Mouse (Mus musculus) cerebellum, postnatal 14 days (tissue): ENCODE measurements around the gene Vmn1r59.
"Not testable (repeated sequence)": the region's sequence is repeated elsewhere in the genome, so short reads cannot be mapped to it uniquely, and the experiment has no call there.

Experiments used
- DNase-seq, 2 experiments: peaks; one replicate each; pipeline ENCODE4 v3.0.0; 2021; ENCODE audit warnings: mixed read lengths in 2 of 2

The Vmn1r59 gene

DNA sequence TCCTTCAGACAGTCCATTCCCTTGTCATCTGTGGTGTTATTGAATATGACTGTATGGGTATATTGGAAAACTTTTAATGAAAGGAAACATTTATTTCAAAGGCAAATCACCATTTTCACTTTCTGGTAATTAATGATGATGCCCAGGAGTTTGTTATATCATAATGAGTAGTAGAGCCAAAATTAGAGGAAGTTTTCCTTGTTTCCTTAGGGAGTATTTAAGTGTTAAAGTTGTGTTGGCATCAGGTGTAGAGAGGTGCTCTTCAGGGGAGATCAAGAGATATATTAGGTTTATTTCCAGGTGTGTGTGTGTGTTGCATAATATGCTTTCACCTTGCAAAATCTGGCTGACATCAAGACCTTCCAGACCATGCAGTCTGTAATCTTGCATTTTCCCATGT, at the start of gene Vmn1r59:
TSS of gene Vmn1r59 (minus strand) at position 101 of the 400 bp plus-strand sequence.
- DNase-seq, result no peak

DNA sequence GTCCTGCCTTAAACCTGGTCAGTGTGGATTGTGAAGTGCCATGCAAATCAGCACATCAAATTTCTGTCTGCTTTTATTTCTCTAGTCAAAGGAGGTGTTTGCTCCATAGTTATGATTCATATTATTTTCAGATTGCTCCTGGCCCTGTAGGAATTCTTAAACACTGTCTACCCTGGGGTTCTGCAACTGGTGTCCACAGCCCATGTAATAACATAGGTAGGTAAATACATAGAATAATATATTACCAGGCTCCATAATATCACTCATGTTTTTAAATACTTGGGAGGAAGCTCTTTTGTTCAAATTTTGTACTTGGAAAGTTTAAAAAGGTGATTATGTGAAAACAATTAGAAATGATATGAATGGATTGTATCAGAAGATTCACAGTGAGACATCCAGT, 37.3 kb upstream of the Vmn1r59 start, which contains the start of gene Vmn2r28:
TSS of gene Vmn2r28 (minus strand) at position 101 of the 400 bp plus-strand sequence.
- DNase-seq, result not testable (repeated sequence)

DNA sequence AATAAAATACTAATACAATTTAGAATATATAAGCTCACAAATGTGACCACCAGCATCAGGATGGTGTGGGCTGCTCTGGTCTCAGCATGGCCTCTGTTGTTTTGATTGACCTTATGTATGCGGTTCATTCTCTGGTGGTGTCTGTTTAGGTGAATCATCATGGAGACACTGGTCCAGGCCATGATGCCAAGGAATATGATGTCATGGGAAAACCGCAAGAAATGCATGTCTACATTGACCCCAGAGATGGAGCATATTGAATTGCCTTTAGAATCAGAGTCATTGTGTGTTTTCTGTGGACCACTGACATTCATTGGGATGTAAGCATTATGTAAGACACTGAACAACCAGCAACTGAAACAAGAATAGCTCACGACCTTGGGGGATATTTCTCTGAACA, 2.6 kb downstream of the Vmn1r59 start:
- DNase-seq, result not testable (repeated sequence)

GRCm38 (mm10) chr7:5448627-5449026, 7.9 kb downstream of the Vmn1r59 start:
- no peak for DNase-seq

DNA sequence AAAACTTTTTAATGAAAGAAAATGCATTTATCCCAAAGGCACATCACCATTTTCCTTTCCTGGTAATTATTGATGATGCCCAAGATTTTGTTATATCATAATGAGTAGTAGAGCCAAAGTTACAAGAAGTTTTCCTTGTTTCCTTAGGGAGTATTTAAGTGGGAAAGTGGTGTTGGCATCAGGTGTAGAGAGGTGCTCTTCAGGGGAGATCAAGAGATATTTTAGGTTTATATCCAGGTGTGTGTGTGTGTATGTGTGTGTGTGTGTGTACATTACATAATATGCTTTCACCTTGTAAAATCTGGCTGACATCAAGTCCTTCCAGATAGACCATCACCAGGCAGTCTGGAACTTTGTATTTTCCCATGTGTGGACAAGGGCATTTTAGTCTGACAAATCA, 43.3 kb downstream of the Vmn1r59 start, which contains the start of gene Vmn1r58:
TSS of gene Vmn1r58 (minus strand) at position 101 of the 400 bp plus-strand sequence.
- not testable (repeated sequence) for DNase-seq

DNA sequence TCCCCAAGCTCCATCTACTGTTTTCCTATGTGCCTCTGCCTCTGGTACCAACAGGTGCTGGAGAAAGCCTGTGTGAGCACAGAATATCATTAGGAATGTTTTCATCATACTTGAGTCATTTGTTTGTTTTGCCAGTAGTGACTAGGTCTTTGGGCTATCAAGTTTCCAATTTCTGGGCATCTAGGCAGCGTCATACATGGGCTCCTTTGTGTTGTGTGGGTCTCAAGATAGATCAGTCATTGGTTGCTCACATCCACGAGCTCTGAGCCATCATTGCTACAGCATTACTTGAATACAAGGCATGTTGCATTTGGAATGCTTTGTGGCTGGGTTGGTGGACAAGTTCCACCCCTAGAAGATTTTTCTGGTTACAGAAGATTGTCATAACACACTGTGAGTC, 50.4 kb downstream of the Vmn1r59 start:
- no peak for DNase-seq
